Mouse (Mus musculus): ENCODE measurements around the gene Ttc7b. TPM values are rescaled to one million over a fixed set of nuclear protein-coding genes. Genes with fewer than 3 reads are reported as not detected.

Gene Ttc7b
- polyA plus RNA-seq, 1 experiment from 2014 or later = 5.6 TPM

DNA sequence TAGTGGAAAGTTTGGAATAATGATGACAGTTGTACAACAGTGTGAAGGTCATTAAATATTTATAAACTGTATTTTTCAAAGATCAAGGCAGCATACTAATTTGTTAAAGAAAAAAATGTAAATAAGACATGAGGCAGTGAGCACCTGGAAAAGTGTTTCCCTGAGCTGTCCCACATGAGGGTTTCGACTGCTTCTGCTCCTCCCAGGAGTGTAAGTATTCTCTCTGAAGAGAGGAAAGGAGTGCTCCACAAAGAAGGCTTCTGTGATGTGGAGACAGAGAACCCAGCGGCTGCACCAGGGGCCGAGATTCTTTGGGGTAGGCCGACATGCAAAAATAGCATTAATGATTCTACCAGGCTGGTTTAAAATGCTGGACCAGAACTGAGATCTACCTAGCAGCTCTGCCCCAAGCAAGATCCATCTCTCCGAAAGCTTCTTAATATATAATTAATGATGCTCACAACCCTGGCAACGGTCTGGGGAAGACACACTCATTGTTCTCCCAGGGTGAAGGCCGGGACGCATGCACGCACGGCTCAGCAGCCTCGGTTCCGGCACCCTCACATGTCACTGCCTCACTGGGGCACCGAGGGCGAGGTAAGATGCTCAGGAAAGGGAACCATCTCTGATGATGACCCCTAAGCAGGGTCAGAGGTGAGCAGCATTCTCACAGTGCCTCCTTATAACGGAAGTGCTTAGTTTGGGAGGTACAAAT is 123.0 kb downstream of the Ttc7b start:
- H3K27ac ChIP-seq (replicated peaks) = no peak overlapping the region
- 73% methylated on average over 15 of the region's 15 CpGs for WGBS
- ATAC-seq (ENCODE audit: insufficient number of reproducible peaks, low FRiP score, low TSS enrichment, low read depth) = no peak

DNA sequence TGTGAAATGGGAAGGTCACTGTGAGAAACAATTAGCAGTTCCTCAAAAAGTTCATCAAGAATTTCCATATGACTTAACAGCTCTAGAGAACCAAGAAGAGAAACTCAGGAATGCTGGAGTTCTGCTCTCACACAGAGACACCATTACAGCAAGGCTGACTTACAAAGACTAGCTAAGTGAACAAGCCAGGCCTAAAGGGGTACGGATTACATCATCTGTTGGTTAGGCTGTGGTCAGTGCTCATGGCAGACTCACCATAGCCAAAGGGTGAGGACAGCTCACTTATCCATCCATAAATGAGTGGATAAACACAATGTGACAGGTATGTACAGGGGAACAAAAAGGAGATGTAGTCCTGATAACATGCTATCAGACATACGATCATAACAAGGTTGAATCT is 123.8 kb downstream of the Ttc7b start:
- Histone ChIP-seq H3K4me2 (replicated peaks) (no peak overlapping the region), H3K27ac (replicated peaks) (no peak overlapping the region), H3K36me3 (peaks cover 14% of the 10 kb centered on the region), H3K4me1 (peaks cover 12% of the 10 kb centered on the region; the same call in 1 of the 2 replicates), H3K4me3 (replicated peaks) (no peak overlapping the region), H3K27me3 (no peaks in the 10 kb centered on the region), H3K9me3 (replicated peaks) (no peaks in the 10 kb centered on the region), H3K9ac (no peak overlapping the region)
- 90% methylated on average over 2 of the region's 2 CpGs for WGBS
- no peak for ATAC-seq (ENCODE audit: insufficient number of reproducible peaks, low FRiP score, low TSS enrichment, low read depth)

More for the DNA sequence above, 123.0 kb downstream of the Ttc7b start:
- H3K36me3 ChIP-seq = peaks cover 15% of the 10 kb centered on the region
- no peaks in the 10 kb centered on the region for H3K9me3 ChIP-seq (replicated peaks)
- H3K4me1 ChIP-seq = peaks cover 12% of the 10 kb centered on the region; the same call in 1 of the 2 replicates
- no peak overlapping the region for H3K9ac ChIP-seq
- H3K4me3 ChIP-seq (replicated peaks) = no peak overlapping the region
- H3K27me3 ChIP-seq = no peaks in the 10 kb centered on the region
- no peak overlapping the region for H3K4me2 ChIP-seq (replicated peaks)

DNA sequence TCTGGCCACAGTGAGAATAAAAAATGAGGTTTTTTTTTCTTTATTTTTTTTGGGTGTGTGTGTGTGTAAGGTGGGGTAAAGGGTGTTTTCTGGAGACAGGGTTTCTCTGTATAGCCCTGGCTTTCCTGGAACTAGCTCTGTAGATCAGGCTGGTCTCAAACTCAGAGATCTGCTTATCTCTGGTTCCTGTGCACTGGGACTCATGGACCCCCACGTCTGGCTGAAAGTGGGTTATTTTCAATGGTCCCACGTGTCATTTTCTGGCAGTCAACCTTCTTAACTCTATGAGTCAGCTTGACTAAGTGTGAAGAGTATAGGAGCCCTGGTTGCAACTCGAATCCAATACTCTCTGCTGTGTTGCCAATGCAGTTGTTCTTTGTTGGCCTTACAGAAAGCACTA is 127.1 kb downstream of the Ttc7b start:
- peaks cover 2% of the 10 kb centered on the region; the same call in 1 of the 2 replicates for H3K4me1 ChIP-seq
- WGBS = 70% methylated on average over 3 of the region's 3 CpGs
- no peak for ATAC-seq (ENCODE audit: insufficient number of reproducible peaks, low FRiP score, low TSS enrichment, low read depth)
- no peak overlapping the region for H3K4me3 ChIP-seq (replicated peaks)
- no peak overlapping the region for H3K9ac ChIP-seq
- H3K27ac ChIP-seq (replicated peaks) = no peak overlapping the region
- no peaks in the 10 kb centered on the region for H3K9me3 ChIP-seq (replicated peaks)
- H3K4me2 ChIP-seq (replicated peaks) = no peak overlapping the region
- no peaks in the 10 kb centered on the region for H3K27me3 ChIP-seq
- peaks cover 4% of the 10 kb centered on the region for H3K36me3 ChIP-seq

DNA sequence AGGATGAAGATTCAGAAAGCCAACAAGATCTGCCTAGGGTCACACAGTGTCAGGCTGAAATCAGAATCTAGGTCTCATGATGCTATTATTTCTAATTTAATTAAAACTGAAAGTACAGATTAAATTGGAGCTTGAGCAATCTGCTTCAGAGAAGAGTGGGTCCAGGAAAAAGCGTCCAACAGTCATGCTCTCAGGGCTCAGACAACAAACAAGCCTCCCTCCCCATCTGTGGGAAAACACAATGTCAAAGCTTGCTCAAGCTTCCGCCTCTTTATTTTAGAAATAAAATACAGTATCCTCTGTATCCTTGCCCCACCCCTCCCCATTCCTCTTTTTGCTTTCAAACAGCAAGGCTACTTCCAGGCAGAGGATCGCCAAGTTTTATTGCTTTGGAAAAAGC is 127.5 kb downstream of the Ttc7b start:
- Histone ChIP-seq H3K4me1 (no peaks in the 10 kb centered on the region), H3K9ac (no peak overlapping the region), H3K9me3 (replicated peaks) (no peaks in the 10 kb centered on the region), H3K36me3 (peaks cover 4% of the 10 kb centered on the region), H3K27ac (replicated peaks) (no peak overlapping the region), H3K27me3 (no peaks in the 10 kb centered on the region), H3K4me2 (replicated peaks) (no peak overlapping the region), H3K4me3 (replicated peaks) (no peak overlapping the region)
- WGBS = 78% methylated on average over 3 of the region's 3 CpGs
- ATAC-seq (ENCODE audit: insufficient number of reproducible peaks, low FRiP score, low TSS enrichment, low read depth) = no peak

GRCm38 (mm10) chr12:100392466-100392865 is 128.2 kb downstream of the Ttc7b start:
- no peaks in the 10 kb centered on the region for H3K9me3 ChIP-seq (replicated peaks)

GRCm38 (mm10) chr12:100391890-100392289 is 128.7 kb downstream of the Ttc7b start:
- no peak for ATAC-seq (ENCODE audit: insufficient number of reproducible peaks, low FRiP score, low TSS enrichment, low read depth)
- Histone ChIP-seq H3K4me1 (peaks cover under 1% of the 10 kb centered on the region; the same call in 1 of the 2 replicates), H3K4me2 (replicated peaks) (no peak overlapping the region), H3K4me3 (replicated peaks) (no peak overlapping the region), H3K9me3 (replicated peaks) (no peaks in the 10 kb centered on the region), H3K27ac (replicated peaks) (no peak overlapping the region), H3K36me3 (peaks cover 4% of the 10 kb centered on the region), H3K9ac (no peak overlapping the region), H3K27me3 (no peaks in the 10 kb centered on the region)
- 75% methylated on average over 9 of the region's 9 CpGs for WGBS

More at GRCm38 (mm10) chr12:100392466-100392865, 128.2 kb downstream of the Ttc7b start:
- no peak for ATAC-seq (ENCODE audit: insufficient number of reproducible peaks, low FRiP score, low TSS enrichment, low read depth)
- 71% methylated on average over 5 of the region's 5 CpGs for whole genome bisulfite sequencing
- Histone ChIP-seq H3K4me2 (replicated peaks) (no peak overlapping the region), H3K27ac (replicated peaks) (no peak overlapping the region), H3K4me1 (no peaks in the 10 kb centered on the region), H3K27me3 (no peaks in the 10 kb centered on the region), H3K4me3 (replicated peaks) (no peak overlapping the region), H3K36me3 (peaks cover 4% of the 10 kb centered on the region), H3K9ac (no peak overlapping the region)

DNA sequence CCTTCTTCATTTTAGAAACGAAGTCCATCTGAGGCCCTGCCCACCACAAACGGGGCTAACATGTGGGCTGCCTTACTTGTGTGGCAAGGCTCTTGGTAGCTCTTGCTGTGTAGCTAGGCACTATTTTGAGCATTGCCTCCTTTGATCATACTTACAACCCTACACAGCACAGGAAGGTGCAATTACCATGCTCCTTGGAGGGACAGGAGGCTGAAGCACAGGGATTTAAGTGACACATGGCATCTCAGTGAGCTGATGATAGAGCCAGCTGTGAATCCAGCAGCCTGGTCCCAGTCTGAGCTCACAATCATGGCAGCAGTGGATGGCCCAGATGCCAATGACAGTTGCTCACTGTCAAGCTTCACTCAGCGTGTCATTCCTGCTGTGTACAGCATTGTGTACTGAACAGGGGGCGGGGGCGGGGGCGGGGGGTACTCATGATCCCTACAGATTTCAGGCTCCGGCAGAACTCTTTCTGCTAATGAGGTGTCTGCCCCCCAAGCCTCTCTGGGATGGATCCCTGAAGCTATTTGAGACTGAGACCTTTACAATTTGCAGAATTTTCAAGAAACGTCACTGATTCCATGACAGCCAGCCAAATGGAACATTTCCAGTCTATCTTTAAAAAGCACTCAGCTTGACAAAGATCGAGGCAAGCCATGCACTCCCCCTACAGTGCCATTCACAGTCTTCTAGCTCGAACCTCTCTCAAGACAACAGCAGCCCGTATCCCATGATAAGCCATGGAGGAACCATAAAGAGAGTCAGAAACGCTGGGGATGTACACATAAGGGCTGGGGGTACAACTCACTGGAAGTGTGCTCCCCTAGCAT is 130.5 kb downstream of the Ttc7b start:
- peaks cover 12% of the 10 kb centered on the region for H3K36me3 ChIP-seq
- H3K4me3 ChIP-seq (replicated peaks) = no peak overlapping the region
- peaks cover 13% of the 10 kb centered on the region; the same call in 1 of the 2 replicates for H3K4me1 ChIP-seq
- no peak overlapping the region for H3K9ac ChIP-seq
- 57% methylated on average over 12 of the region's 12 CpGs for WGBS
- no peak overlapping the region for H3K4me2 ChIP-seq (replicated peaks)
- H3K27ac ChIP-seq (replicated peaks) = no peak overlapping the region
- H3K27me3 ChIP-seq = no peaks in the 10 kb centered on the region
- no peak for ATAC-seq (ENCODE audit: insufficient number of reproducible peaks, low FRiP score, low TSS enrichment, low read depth)
- H3K9me3 ChIP-seq (replicated peaks) = no peaks in the 10 kb centered on the region

DNA sequence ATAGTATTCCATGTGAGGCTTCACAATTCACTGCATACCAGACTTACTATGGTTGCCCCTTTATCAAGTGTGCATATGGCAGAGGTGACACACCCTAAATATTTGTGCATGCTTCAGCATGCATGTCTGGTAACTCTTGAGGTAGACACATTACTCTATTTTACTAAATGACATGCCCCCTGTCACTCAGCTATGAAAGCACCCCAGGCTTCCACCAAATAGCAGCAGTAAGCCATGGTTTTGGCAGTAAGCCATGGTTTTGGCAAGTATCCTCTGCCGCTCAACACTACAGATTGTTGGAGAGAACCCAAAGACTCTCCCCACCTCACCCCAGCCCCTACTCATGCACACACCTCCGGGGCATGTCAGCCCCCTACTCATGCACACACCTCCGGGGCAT is 134.4 kb downstream of the Ttc7b start:
- Histone ChIP-seq H3K4me2 (replicated peaks) (no peak overlapping the region), H3K27me3 (no peaks in the 10 kb centered on the region), H3K9ac (no peak overlapping the region), H3K4me3 (replicated peaks) (no peak overlapping the region), H3K4me1 (peaks cover 13% of the 10 kb centered on the region; the same call in 1 of the 2 replicates), H3K9me3 (replicated peaks) (no peaks in the 10 kb centered on the region), H3K36me3 (peaks cover 30% of the 10 kb centered on the region), H3K27ac (replicated peaks) (no peak overlapping the region)
- ATAC-seq (ENCODE audit: insufficient number of reproducible peaks, low FRiP score, low TSS enrichment, low read depth) = peak; percentile 41; the same call in 1 of the 2 replicates
- WGBS = 61% methylated on average over 3 of the region's 3 CpGs

DNA sequence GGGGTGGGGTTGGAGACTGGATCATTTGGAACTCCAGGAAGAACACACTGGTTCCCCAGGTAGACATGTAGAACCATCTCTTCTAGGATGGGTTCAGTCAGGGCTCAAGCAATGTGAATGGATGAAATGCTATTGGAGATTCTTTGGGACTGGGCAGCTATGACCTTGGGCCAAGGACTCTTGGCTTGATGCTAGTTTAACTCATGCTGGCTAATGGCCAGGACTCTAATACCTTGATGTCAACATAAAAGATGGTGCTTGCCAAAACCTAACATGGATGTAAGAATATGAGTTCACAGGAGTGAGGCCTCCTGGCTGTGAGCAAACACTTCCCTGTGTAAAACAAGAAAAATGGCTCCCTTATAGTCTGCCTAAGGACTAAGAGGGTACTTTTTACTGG is 138.1 kb downstream of the Ttc7b start:
- ATAC-seq (ENCODE audit: insufficient number of reproducible peaks, low FRiP score, low TSS enrichment, low read depth) = no peak
- peaks cover 30% of the 10 kb centered on the region for H3K36me3 ChIP-seq
- peaks cover 15% of the 10 kb centered on the region; the same call in 1 of the 2 replicates for H3K4me1 ChIP-seq
- H3K4me2 ChIP-seq (replicated peaks) = no peak overlapping the region
- no peaks in the 10 kb centered on the region for H3K27me3 ChIP-seq
- no peak overlapping the region for H3K9ac ChIP-seq
- no peaks in the 10 kb centered on the region for H3K9me3 ChIP-seq (replicated peaks)
- H3K4me3 ChIP-seq (replicated peaks) = no peak overlapping the region
- H3K27ac ChIP-seq (replicated peaks) = no peak overlapping the region

GRCm38 (mm10) chr12:100381941-100382340 is 138.7 kb downstream of the Ttc7b start:
- no peak overlapping the region for H3K4me3 ChIP-seq (replicated peaks)
- H3K36me3 ChIP-seq = peaks cover 30% of the 10 kb centered on the region
- H3K4me2 ChIP-seq (replicated peaks) = no peak overlapping the region
- no peaks in the 10 kb centered on the region for H3K27me3 ChIP-seq
- WGBS = 85% methylated on average over 6 of the region's 6 CpGs
- no peaks in the 10 kb centered on the region for H3K9me3 ChIP-seq (replicated peaks)
- H3K4me1 ChIP-seq = peaks cover 15% of the 10 kb centered on the region; the same call in 1 of the 2 replicates
- no peak overlapping the region for H3K9ac ChIP-seq
- no peak overlapping the region for H3K27ac ChIP-seq (replicated peaks)
- ATAC-seq (ENCODE audit: insufficient number of reproducible peaks, low FRiP score, low TSS enrichment, low read depth) = no peak

DNA sequence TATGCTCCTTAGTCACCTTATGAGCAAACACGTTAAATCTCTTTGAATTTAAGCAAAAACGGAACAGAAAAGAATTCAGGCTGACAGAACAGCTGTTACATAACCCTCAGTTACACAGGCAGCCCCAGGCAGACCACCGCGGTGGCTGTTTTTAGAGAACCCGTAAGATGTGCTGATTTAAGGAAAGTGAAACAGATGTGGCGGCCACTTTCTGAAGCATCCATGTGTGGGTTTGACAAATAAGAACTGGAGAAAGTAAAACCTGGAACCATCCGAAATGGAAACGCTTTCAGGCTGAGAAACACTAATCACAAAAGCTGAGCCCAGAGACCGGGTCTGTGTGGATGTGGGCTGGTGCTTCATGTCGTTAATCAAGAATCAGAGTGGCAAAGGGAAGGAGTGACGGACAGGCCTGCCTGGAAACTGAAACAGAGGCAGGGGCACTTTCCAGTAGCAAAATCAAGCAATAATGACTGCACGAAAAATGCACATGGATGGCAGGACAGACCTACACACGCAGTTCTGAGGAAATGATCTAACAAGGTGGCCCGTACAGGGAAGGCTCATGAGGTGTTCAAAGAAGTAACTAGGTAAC is 139.8 kb downstream of the Ttc7b start:
- H3K36me3 ChIP-seq = peaks cover 30% of the 10 kb centered on the region
- peaks cover 6% of the 10 kb centered on the region; the same call in 1 of the 2 replicates for H3K4me1 ChIP-seq
- no peaks in the 10 kb centered on the region for H3K9me3 ChIP-seq (replicated peaks)
- H3K4me3 ChIP-seq (replicated peaks) = no peak overlapping the region
- WGBS = 33% methylated on average over 14 of the region's 14 CpGs
- H3K4me2 ChIP-seq (replicated peaks) = no peak overlapping the region
- no peak overlapping the region for H3K27ac ChIP-seq (replicated peaks)
- H3K27me3 ChIP-seq = no peaks in the 10 kb centered on the region
- H3K9ac ChIP-seq = no peak overlapping the region
- ATAC-seq (ENCODE audit: insufficient number of reproducible peaks, low FRiP score, low TSS enrichment, low read depth) = no peak

Data from embryonic facial prominence, embryonic 15.5 days (tissue).